Mouse (Mus musculus) embryonic facial prominence, embryonic 11.5 days (tissue): ENCODE measurements around the gene Phtf2. TPM values are rescaled to one million over a fixed set of nuclear protein-coding genes. Genes with fewer than 3 reads are reported as not detected.

Source experiments
- polyA plus RNA-seq: library from polyadenylated mRNA; unstranded; fragments of >200 nt; fragmentation: Nextera tagmentation; extraction: Ambion mirVana; gene quantifications from 2 replicates; pipeline ENCODE4 v1.2.1, GENCODE M21; 2014

The Phtf2 gene
- polyA plus RNA-seq, 1 experiment from 2014 or later, result 21.0 TPM

Other genes starting within 250 kb of the Phtf2 start
- gene Tmem60, start 67 bp upstream of the Phtf2 start, polyA plus RNA-seq, result 53.6 and 62.2 TPM in 2 replicates
- gene Rsbn1l, start 74.3 kb upstream of the Phtf2 start, polyA plus RNA-seq, result 4.9 and 5.7 TPM in 2 replicates
- gene Ptpn12, start 173.8 kb upstream of the Phtf2 start, polyA plus RNA-seq, result 25.9 and 27.6 TPM in 2 replicates